Mouse (Mus musculus): Measurements from ENCODE around the gene Taar7e. TPM values are rescaled to one million over a fixed set of nuclear protein-coding genes. Genes with fewer than 3 reads are reported as not detected.

Gene Taar7e
- not detected in 2 replicates for polyA plus RNA-seq (2012; rRNA removed)

DNA sequence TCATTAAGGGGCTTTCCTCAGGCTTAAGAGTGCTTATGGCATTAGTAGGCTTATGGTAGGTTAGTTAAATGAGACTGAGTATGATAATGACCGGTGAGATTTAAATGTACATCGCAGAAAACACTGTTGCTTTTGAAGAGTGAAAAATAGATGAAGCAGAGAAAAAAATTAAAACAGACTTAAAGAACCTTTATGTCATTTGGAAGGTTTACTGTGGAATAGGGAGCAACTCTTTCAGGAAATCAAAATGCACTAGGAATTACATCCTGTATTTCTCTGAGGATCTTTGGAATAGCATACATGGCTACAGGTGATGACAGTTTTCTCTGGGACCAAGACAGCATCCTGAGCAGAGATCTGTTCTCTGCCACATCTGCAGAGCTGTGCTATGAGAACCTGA lies at the start of gene Taar7e:
Gene Taar7e (plus strand): TSS at position 301 of the 400 bp plus-strand sequence.
- WGBS, result 94% methylated on average over 2 of the region's 2 CpGs
- H3K4me1 ChIP-seq (ENCODE audit: control insufficient read depth, insufficient read depth, insufficient read length), result no peaks in the 10 kb centered on the region
- TF ChIP-seq CTCF (IDR thresholded peaks at IDR 0.05; ENCODE audit: extremely low read depth, insufficient read depth, insufficient read length, insufficient replicate concordance) (no peak), POLR2A (IDR thresholded peaks at IDR 0.05; ENCODE audit: low read depth, low read length) (no peak)
- no peak within 1 kb of the TSS for H3K4me3 ChIP-seq (ENCODE audit: extremely low read depth, insufficient read depth, insufficient read length)
- H3K36me3 ChIP-seq (ENCODE audit: control insufficient read depth, insufficient read depth, low read length), result no peaks in the 10 kb centered on the region
- no peaks in the 10 kb centered on the region for H3K27me3 ChIP-seq (ENCODE audit: control insufficient read depth, insufficient read depth, low read length)
- DNase-seq (ENCODE audit: low read depth in 1 of 2, low spot score in 2 of 2), result no peak
- no peak within 1 kb of the TSS for H3K27ac ChIP-seq (ENCODE audit: insufficient read depth, low read length)

GRCm38 (mm10) chr10:23993381-23993780 lies 44.0 kb upstream of the Taar7e start, which contains the start of gene Taar7a:
Gene Taar7a (minus strand): TSS chr10:23993481.
- no peak for DNase-seq (ENCODE audit: low read depth in 1 of 2, low spot score in 2 of 2)
- H3K4me1 ChIP-seq (ENCODE audit: control insufficient read depth, insufficient read depth, insufficient read length), result no peaks in the 10 kb centered on the region
- no peaks in the 10 kb centered on the region for H3K36me3 ChIP-seq (ENCODE audit: control insufficient read depth, insufficient read depth, low read length)
- H3K27me3 ChIP-seq (ENCODE audit: control insufficient read depth, insufficient read depth, low read length), result no peaks in the 10 kb centered on the region
- WGBS, result 84% methylated on average over 3 of the region's 3 CpGs
- H3K27ac ChIP-seq (ENCODE audit: insufficient read depth, low read length), result no peak within 1 kb of the TSS
- H3K4me3 ChIP-seq (ENCODE audit: extremely low read depth, insufficient read depth, insufficient read length), result no peak within 1 kb of the TSS
- TF ChIP-seq CTCF (IDR thresholded peaks at IDR 0.05; ENCODE audit: extremely low read depth, insufficient read depth, insufficient read length, insufficient replicate concordance) (no peak), POLR2A (IDR thresholded peaks at IDR 0.05; ENCODE audit: low read depth, low read length) (no peak)

- WGBS, result 82% methylated on average over 1 of the region's 1 CpGs
- no peaks in the 10 kb centered on the region for H3K36me3 ChIP-seq (ENCODE audit: control insufficient read depth, insufficient read depth, low read length)
- DNase-seq (ENCODE audit: low read depth in 1 of 2, low spot score in 2 of 2), result no peak
- no peaks in the 10 kb centered on the region for H3K27me3 ChIP-seq (ENCODE audit: control insufficient read depth, insufficient read depth, low read length)
- no peak for TF ChIP-seq CTCF (IDR thresholded peaks at IDR 0.05; ENCODE audit: extremely low read depth, insufficient read depth, insufficient read length, insufficient replicate concordance)
- TF ChIP-seq POLR2A (IDR thresholded peaks at IDR 0.05; ENCODE audit: low read depth, low read length), result no peak
- H3K4me3 ChIP-seq (ENCODE audit: extremely low read depth, insufficient read depth, insufficient read length), result no peak within 1 kb of the TSS
- H3K27ac ChIP-seq (ENCODE audit: insufficient read depth, low read length), result no peak within 1 kb of the TSS
- no peaks in the 10 kb centered on the region for H3K4me1 ChIP-seq (ENCODE audit: control insufficient read depth, insufficient read depth, insufficient read length)
Measured at GRCm38 (mm10) chr10:23999639-24000038, 37.8 kb upstream of the Taar7e start, which contains the start of gene Taar7b. Gene Taar7b (plus strand): TSS chr10:23999939.

GRCm38 (mm10) chr10:24006442-24006841 lies 31.0 kb upstream of the Taar7e start:
- TF ChIP-seq POLR2A (IDR thresholded peaks at IDR 0.05; ENCODE audit: low read depth, low read length) (no peak), CTCF (IDR thresholded peaks at IDR 0.05; ENCODE audit: extremely low read depth, insufficient read depth, insufficient read length, insufficient replicate concordance) (no peak)
- H3K27me3 ChIP-seq (ENCODE audit: control insufficient read depth, insufficient read depth, low read length), result no peaks in the 10 kb centered on the region
- no peak overlapping the region for H3K27ac ChIP-seq (ENCODE audit: insufficient read depth, low read length)
- no peaks in the 10 kb centered on the region for H3K36me3 ChIP-seq (ENCODE audit: control insufficient read depth, insufficient read depth, low read length)
- no peak for DNase-seq (ENCODE audit: low read depth in 1 of 2, low spot score in 2 of 2)
- H3K4me1 ChIP-seq (ENCODE audit: control insufficient read depth, insufficient read depth, insufficient read length), result no peaks in the 10 kb centered on the region
- 82% methylated on average over 1 of the region's 1 CpGs for WGBS
- H3K4me3 ChIP-seq (ENCODE audit: extremely low read depth, insufficient read depth, insufficient read length), result no peak overlapping the region

- Histone ChIP-seq H3K27me3 (ENCODE audit: control insufficient read depth, insufficient read depth, low read length) (no peaks in the 10 kb centered on the region), H3K4me3 (ENCODE audit: extremely low read depth, insufficient read depth, insufficient read length) (no peak overlapping the region), H3K36me3 (ENCODE audit: control insufficient read depth, insufficient read depth, low read length) (no peaks in the 10 kb centered on the region), H3K4me1 (ENCODE audit: control insufficient read depth, insufficient read depth, insufficient read length) (no peaks in the 10 kb centered on the region), H3K27ac (ENCODE audit: insufficient read depth, low read length) (no peak overlapping the region)
- no peak for TF ChIP-seq POLR2A (IDR thresholded peaks at IDR 0.05; ENCODE audit: low read depth, low read length)
- no peak for DNase-seq (ENCODE audit: low read depth in 1 of 2, low spot score in 2 of 2)
- 74% methylated on average over 2 of the region's 2 CpGs for WGBS
Measured at GRCm38 (mm10) chr10:24007034-24007433, 30.4 kb upstream of the Taar7e start.

DNA sequence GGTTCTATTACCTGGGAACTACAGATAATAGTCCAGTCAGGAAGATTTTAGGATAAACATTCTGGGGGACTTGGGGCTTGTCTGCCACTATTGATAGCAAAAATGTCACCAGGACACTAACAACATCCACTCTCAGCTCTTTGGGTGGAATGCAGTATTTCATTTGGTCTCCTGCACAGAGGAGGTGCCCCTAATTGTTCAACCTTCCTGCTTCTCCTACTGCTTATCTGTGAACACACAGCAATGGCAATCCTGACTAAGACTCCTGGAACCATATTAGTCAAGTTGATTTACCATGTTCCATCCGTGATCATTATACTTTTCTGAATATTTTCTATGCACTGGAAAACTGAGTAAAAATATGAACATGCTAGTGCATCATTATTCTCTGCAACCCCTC lies 29.3 kb upstream of the Taar7e start:
- H3K4me3 ChIP-seq (ENCODE audit: extremely low read depth, insufficient read depth, insufficient read length), result no peak overlapping the region
- DNase-seq (ENCODE audit: low read depth in 1 of 2, low spot score in 2 of 2), result no peak
- TF ChIP-seq POLR2A (IDR thresholded peaks at IDR 0.05; ENCODE audit: low read depth, low read length) (no peak), CTCF (IDR thresholded peaks at IDR 0.05; ENCODE audit: extremely low read depth, insufficient read depth, insufficient read length, insufficient replicate concordance) (no peak)
- H3K36me3 ChIP-seq (ENCODE audit: control insufficient read depth, insufficient read depth, low read length), result no peaks in the 10 kb centered on the region
- 78% methylated on average over 1 of the region's 1 CpGs for WGBS
- H3K27ac ChIP-seq (ENCODE audit: insufficient read depth, low read length), result no peak overlapping the region
- no peaks in the 10 kb centered on the region for H3K4me1 ChIP-seq (ENCODE audit: control insufficient read depth, insufficient read depth, insufficient read length)
- no peaks in the 10 kb centered on the region for H3K27me3 ChIP-seq (ENCODE audit: control insufficient read depth, insufficient read depth, low read length)

- H3K4me1 ChIP-seq (ENCODE audit: control insufficient read depth, insufficient read depth, insufficient read length), result no peaks in the 10 kb centered on the region
- no peak within 1 kb of the TSS for H3K4me3 ChIP-seq (ENCODE audit: extremely low read depth, insufficient read depth, insufficient read length)
- no peak within 1 kb of the TSS for H3K27ac ChIP-seq (ENCODE audit: insufficient read depth, low read length)
- no peak for TF ChIP-seq POLR2A (IDR thresholded peaks at IDR 0.05; ENCODE audit: low read depth, low read length)
- TF ChIP-seq CTCF (IDR thresholded peaks at IDR 0.05; ENCODE audit: extremely low read depth, insufficient read depth, insufficient read length, insufficient replicate concordance), result no peak
- no peak for DNase-seq (ENCODE audit: low read depth in 1 of 2, low spot score in 2 of 2)
- H3K27me3 ChIP-seq (ENCODE audit: control insufficient read depth, insufficient read depth, low read length), result no peaks in the 10 kb centered on the region
- no peaks in the 10 kb centered on the region for H3K36me3 ChIP-seq (ENCODE audit: control insufficient read depth, insufficient read depth, low read length)
Measured at GRCm38 (mm10) chr10:24026922-24027321, 10.5 kb upstream of the Taar7e start, which contains the start of gene Taar7d. Gene Taar7d (plus strand): TSS chr10:24027222.
